In the genomic region with DNA sequence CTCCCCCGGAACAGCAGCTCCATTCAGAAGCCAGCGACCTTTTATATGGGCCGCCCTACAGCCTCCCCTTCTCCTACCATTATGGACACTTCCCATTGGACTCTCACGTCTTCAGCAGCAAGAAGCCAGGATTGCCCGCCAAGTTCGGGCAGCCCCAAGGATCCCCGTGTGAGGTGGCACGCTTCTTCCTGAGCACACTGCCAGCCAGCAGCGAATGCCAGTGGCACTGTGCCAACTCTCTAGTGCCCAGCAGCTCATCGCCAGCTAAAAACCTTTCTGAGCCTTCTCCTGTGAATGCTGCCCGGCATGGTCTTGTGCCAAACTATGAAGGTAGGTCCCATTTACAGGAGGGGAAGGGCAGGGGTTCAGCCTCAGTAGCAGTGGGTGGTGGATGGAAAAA, we compare ENCODE assay signal across 8 mouse cellular contexts. TPM values are rescaled to one million over a fixed set of nuclear protein-coding genes. Genes with fewer than 3 reads are reported as not detected.
DNase-seq lines count a peak whose midpoint lies in the region; ATAC-seq and TF ChIP-seq lines count a peak whose summit lies in the region.
"Had no signal": no experiment of that assay in that cellular context is flagged by ENCODE, and none has a peak within 500 bp of the region (broad histone marks: within the 10 kb centered on the region; RNA-seq: fewer than 3 reads in every experiment).

No protein-coding gene starts in this region.

- TF ChIP-seq POLR2A in cerebellum, adult 2 months (IDR thresholded peaks at IDR 0.05; ENCODE audit: borderline replicate concordance, insufficient read depth, low read length): no peak

- peak; percentile 9 to 33 for DNase-seq in left cerebral cortex, adult 18-20 months (ENCODE audit: low spot score in 2 of 2)
- DNase-seq in left cerebral cortex, adult 8-10 months (ENCODE audit: low spot score in 2 of 2): no peak
- peak; percentile 20 for DNase-seq in adrenal gland, adult 8-10 months
- peak; percentile 50 to 66 for DNase-seq in cerebellum, adult 2 months
- DNase-seq in left cerebral cortex, postnatal 14 days (ENCODE audit: low spot score in 2 of 2): peak; percentile 42 to 60
- no peak for DNase-seq in embryo, embryonic 9.5 days (ENCODE audit: extremely low spot score)

- 5% methylated on average over 11 of the region's 11 CpGs for WGBS in cerebellum, adult 2 months

- H3K27me3 ChIP-seq in cerebellum, adult 2 months (ENCODE audit: control insufficient read depth, insufficient read depth, low read length): no peaks in the 10 kb centered on the region; the same call in 1 of the 2 replicates

- H3K4me1 ChIP-seq in cerebellum, adult 2 months (ENCODE audit: control insufficient read depth, insufficient read depth, low read length): peaks cover 4% of the 10 kb centered on the region

- H3K4me3 ChIP-seq in cerebellum, adult 2 months (replicated peaks; ENCODE audit: insufficient read depth, low read depth, low read length): no peak overlapping the region
- H3K4me3 ChIP-seq: neural tube, embryonic 12.5 days had no signal

- no peak for ATAC-seq in granulocyte monocyte progenitor cell, adult 5-6 weeks (replicated peaks; ENCODE audit: poor library complexity, severe bottlenecking)

- H3K27ac ChIP-seq in cerebellum, adult 2 months (ENCODE audit: insufficient read depth, low read length): no peak overlapping the region
- H3K27ac ChIP-seq: neural tube, embryonic 12.5 days had no signal

- no peak for TF ChIP-seq CTCF in cerebellum, adult 2 months (IDR thresholded peaks at IDR 0.05; ENCODE audit: borderline replicate concordance, insufficient read depth, low read depth, low read length)

- intact Hi-C loops in left cerebral cortex, postnatal 14 days (cut with DNase I): no loop called here

RNA-seq across cellular contexts. Expression of gene Sim2, which starts 38.5 kb away (rescaled TPM):
- total RNA-seq in left cerebral cortex, adult 18-20 months (2021): not detected
- under 1 TPM in 2 of 4 experiments, not detected in 2; 0.09 to 0.25 TPM for total RNA-seq in left cerebral cortex, adult 8-10 months (2022)
- total RNA-seq in adrenal gland, adult 8-10 months (2022): not detected
- polyA plus RNA-seq in cerebellum, adult 2 months (2012; rRNA removed): 0.05 and 0.30 TPM in 2 replicates
- under 1 TPM; 0.11 TPM for total RNA-seq in left cerebral cortex, postnatal 14 days (2021)
- total RNA-seq in granulocyte monocyte progenitor cell, adult 5-6 weeks (2014; fragmentation: Nextera tagmentation): not detected in 2 replicates
- 0.09 and 0.26 TPM in 2 replicates for total RNA-seq in granulocyte monocyte progenitor cell, adult 5-6 weeks (2017)

Comparison
In these comparisons a context has a peak if more than half of its experiments do, and no peak if none do; other contexts are left out.
1. DNase-seq: peak in left cerebral cortex, adult 18-20 months (2 of 2), adrenal gland, adult 8-10 months (single experiment), cerebellum, adult 2 months (2 of 2) and left cerebral cortex, postnatal 14 days (2 of 2); none in left cerebral cortex, adult 8-10 months (0 of 2) and embryo, embryonic 9.5 days (single experiment).